Mouse (Mus musculus) adrenal gland, adult 18-20 months (tissue): ENCODE data around the gene Dgcr8. TPM values are rescaled to one million over a fixed set of nuclear protein-coding genes. Genes with fewer than 3 reads are reported as not detected.

ENCODE experiments used
- DNase-seq, 2 experiments: peaks; one replicate each; pipeline ENCODE4 v3.0.0; 2021 to 2022; ENCODE audit warnings: low spot score in 2 of 2
- total RNA-seq, 2 experiments: library from RNA; stranded (reverse); gene quantifications; 1 replicate in 1 of 2; 2 replicates in 1 of 2; pipeline ENCODE4 v1.2.3; 2021

Dgcr8 gene
- total RNA-seq, 2 experiments from 2014 or later: 19.4 to 27.3 TPM

DNA sequence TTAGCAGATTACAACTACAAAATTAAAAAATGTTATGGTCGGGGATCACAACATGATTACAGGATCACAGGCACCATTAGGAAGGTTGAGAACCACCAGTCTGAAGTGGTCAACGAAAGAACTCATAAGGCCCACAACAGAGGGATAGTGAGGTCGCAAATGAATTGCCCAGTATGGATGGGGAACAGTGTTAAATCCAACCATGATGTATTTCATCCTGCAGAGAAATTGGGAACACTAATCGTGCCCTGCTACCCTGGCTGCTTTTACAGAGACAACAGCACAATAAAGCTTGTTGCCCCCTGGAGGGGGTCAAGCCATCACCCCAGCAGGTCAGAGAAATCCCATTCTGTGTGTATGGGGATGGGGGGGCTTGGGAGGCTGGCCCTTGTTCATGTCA lies 38.8 kb downstream of the Dgcr8 start:
- no peak for DNase-seq

DNA sequence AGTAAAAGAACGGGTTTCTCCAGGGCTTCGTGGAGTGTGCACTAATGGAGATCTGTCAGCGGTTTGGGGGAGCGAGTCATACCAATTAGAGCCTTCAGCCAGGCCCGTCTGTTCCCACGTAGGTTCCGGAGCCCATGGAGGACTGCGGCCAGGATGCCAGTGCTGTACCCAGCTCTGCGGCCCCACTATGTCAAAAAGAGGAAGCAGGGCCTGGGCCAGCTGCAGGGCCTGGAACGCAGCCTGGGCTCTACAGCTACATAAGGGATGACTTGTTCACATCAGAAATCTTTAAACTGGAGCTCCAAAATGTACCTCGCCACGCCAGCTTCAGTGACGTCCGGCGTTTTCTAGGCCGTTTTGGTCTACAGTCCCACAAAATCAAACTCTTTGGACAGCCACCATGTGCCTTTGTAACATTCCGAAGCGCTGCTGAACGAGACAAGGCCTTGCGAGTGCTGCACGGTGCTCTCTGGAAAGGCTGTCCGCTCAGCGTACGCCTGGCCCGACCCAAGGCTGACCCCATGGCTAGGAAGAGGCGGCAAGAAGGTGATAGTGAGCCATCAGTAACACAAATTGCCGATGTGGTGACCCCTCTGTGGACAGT lies 39.6 kb downstream of the Dgcr8 start:
- DNase-seq: peak; percentile 48 to 49

DNA sequence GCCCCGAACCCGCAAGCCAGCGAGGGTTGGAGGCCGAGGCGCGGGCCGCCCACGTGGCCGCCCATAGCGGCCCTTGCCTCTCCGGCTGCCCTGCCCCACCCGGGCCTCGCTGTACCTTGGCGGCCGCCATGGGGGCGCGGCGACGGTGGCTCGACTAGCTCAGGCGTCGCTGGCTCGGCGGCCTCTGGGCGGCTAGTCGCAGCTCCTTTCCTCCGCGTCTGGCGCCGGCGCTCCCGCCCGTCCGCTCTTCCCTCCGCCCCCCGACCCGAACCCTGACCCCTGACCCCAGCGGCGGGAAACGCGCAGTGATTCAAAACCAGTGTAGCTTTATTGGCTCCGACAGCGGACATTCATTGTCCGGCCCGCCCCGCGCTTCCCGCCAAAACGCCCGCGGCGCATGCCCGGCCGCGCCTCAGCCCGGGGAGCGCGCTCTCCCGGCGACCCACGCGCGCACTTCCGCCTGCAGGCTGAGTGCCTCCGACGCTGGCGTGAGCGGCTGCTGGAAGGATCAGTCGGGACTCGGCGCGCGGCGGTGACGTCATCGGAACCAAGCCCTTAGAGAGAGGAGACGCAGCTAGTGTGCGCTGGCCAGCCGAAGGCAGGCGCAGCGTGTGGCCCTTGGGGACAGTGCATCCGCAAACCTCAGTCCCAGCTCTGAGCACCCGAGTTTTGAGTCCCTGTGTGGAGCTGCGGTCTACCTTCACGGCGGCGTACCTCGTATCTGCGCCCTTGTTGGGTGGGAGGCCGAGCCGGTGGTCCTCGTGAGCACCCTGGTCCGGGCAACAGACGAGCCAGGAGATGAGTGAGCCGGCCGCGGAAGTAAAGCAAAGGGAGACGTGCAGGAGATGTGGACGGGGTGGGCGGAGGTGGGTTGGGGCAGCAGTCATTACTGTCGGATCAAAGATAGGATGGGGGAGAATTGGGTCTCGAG lies 40.3 kb downstream of the Dgcr8 start, which contains the start of the genes Trmt2a and Ranbp1:
Gene Trmt2a (plus strand): TSS at position 247 of the 931 bp plus-strand sequence.
Gene Ranbp1 (minus strand): TSS at position 300 of the 931 bp plus-strand sequence.
- peak; percentile 99 for DNase-seq

DNA sequence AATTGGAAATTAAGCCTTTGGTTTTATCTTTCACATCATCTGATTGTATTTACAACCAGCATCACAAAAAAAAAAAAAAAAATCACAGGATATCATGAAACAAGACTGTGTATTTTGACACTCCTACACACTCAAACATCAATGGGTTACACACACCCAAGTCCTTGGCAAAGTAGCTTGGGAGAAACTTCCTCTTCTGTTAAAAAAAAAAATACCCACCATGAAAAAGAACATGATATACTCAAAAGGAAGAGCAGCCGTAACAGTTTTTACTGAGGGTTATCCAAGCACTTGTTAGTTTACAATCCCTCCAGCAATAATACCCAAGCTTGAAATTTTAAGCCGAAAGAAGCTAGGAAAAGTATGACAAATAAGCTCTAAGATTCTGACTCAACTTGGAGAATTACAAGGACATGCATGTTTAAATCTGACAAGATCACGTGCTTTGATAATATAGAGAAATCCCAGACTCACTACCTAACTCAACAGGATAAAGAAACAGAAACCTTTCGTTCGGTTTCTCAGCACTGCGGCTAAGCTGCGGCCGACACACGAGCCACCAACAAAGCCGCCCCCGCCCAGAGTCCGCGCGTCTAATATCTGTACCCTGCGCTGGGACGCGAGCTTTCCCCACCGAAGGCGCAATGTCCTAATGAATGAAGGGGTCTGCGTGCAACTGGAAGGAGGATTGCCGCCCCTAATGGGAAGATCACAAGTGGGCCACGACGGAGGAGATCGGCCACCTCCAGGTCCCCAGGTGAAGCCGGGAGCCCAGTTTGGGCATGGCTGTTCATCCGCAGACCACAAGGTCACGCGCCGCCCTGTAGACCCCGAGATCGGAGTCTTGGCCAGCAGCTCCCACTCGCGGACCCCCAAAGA lies 41.3 kb downstream of the Dgcr8 start:
- DNase-seq: peak in 1 of 2 experiments; percentile 52

DNA sequence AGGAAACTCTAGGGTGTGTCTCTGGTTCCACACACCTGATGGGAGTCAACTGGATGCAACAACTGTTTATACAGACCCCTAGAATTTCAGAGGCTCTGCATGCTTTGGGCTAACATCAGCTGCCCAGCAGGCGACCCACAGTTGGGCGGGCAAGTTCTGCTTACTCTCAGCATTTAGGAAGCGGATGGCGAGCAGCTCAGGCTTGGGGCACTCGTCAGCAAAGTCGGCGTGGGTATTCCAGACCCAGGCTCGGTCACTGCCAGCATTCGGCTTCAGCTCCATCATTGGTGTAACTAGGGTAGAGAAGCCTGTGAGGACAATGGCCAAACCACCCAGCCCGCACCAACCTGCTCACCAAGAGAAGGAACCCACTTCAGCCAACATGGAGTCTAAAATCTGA lies 47.5 kb downstream of the Dgcr8 start:
- DNase-seq: no peak

DNA sequence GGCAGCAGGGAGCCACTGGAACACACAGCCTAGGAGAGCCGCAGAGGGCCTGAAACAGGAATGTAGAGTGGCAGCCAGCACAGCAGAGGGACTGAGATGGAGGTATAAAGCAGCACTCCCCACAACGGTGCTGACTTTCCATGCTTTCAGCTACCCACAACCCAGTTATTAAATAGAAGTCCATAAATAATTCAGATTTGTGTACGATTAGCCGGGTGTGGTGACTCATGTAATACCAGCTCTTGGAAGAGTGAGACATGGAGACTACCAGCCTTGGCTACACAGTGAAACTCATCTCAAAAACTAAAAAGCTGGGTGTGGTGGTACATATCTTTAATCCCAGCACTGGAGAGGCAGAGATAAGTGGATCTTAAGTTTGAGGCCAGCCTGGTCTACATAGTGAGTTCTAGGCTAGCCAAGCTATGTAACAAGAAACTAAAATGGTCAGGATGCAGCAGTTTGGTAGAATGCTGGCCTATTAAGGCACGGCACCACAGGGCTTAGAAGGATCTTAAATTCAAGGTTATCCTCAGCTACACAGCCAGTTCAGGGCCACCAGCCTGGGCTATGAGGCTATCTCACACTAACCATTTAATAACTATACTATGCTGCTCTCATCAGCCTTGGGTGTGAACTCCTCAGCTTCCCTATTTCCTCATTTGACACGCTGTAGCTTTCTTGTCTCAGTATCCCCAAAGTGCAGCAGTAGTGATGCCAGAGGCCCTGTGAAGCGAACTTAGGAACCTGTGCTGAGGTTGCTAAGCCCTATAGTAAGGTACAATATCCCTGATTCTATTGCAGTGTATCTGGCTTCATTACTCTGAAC lies 52.2 kb downstream of the Dgcr8 start:
- DNase-seq: no peak

DNA sequence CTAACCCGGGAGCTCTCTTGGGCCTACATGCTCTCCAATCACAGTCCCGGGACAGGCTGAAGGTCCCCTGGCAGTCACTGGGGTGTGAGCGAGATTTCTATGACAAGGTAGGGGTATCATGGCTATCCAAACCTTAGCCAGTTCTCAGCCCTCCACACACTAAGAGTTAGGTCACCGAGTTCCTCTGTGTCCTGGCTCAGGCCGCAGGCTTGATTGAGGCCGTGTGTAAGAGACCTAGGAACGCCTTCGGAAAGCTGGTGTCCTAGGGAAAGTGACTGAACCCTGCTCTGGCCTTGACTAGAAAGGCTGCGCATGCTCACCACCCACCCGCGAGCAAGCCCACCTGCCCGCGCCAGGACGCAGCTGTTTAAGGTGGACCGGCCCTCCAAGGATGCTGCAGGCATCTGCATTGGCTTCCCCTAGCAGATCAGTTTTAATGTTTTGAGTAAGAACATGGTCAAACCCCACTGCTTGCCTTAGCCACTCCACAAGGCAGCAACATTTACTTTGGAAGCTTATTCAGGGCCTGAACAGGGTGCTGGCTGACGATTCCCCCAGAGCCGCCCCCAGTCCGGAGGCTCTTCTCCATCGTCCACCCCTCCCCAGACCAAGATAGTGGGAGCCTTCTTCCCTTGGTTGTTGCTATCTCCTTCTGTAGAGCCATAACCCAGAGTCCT lies 53.5 kb downstream of the Dgcr8 start:
- DNase-seq: peak; percentile 58 to 66

DNA sequence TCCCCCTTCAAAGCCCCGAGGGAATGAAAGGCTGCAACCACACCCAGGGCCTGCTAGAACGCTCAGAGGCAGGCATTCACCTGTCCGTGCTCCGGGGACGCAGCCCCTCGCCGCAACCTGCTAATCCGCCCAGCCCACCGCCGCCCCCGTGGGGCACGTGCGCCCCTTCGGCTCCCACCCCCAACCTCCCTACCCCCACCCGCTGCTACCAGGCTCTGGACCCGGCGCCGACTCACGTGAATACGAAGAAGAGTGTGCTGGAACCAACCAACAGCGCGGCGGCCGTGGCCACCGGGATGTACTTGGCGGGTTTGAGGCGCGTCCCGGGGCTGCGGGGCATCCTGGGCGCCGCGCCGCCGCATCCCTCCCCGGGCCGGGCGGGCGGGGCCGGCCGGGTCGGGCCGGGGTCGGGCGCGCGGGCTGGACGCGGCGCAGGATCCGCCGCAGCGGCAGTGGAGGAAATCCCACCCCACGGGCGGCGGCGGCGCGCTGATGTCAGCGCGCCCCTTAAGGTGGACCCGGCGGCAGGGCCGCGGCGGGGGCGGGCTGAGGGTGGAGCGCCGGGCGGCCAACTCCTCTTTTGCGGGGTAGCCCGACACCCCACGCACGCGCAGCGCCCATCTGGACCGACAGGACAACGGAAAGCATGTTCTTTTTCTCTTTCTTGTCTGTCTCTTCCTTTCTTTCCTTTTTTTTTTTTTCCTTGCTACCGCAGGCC lies 54.2 kb downstream of the Dgcr8 start, which contains the start of gene Zdhhc8:
Gene Zdhhc8 (minus strand): TSS at position 466 of the 718 bp plus-strand sequence.
- DNase-seq: peak; percentile 77 to 81

DNA sequence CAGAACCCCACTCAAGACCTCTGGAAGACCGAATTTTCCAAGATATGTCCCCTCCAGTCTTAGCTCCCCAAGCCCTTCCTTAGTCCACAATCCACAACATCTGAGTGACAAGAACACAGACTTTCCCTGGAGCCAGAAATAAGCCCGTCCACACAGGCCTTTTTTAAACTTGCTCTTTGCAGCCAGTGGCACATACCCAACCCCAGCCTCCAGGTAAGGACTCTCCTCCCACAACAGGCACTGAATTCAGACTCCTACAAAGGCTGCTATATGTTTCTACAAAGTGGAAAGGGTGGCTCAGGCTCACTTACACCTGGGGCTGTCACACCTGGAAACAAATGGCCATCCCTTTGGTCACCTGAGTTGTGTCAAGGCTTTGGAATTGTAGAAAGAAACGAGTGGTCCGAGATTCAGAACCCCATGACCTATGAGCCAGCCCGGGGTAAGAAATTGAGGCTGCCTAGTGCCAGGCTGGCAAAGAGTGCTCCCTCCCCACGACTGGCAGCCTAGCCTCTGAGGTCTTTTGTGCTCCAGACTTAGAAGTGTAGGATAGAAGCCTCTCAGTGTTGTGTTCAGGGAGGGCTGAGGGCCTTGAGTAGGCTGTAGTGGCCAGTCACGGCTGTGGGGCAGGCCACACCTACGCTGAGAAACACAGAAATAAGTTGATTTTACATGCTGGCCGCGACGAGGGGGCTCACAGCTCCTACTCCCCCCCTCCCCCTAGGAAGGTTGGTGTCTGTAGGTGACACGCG lies 55.0 kb downstream of the Dgcr8 start:
- no peak for DNase-seq

DNA sequence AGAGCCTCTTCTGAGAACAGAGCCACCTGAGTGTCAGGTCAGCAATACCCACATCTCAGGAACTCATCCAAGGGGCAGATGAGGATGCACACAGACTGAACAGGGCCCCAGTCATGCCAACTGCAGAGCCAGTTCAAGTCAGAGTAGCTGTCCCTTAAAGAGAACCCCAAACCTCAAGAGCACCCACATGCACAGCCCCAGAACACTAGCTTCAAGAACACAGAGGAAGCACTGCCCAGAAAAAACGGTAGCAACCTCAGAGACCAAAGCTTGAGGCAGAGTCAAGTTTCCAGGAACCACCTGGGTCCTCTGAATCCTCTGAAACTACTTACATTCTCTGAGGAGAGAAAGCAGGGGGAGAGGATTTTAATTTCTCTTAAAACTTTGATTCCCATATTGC lies 55.6 kb downstream of the Dgcr8 start:
- no peak for DNase-seq

DNA sequence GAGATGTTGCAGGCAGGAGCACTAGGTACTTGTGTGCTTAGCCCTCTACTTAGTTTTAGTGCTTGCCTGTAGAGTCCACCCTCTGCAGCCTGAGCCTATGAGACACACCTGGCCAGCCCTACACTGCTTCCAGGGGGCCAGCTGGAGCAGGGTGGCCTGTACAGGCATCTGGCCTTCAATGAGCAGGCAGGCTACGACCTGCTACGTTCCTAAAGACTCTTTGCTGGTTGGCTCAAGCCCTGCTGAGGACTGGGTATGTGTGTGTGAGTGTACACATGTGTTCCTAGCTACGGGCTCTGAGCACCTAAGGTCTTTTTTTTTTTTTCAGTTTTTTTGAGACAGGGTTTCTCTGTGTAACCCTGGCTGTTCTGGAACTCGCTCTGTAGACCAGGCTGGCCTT lies 57.6 kb downstream of the Dgcr8 start:
- DNase-seq: no peak

DNA sequence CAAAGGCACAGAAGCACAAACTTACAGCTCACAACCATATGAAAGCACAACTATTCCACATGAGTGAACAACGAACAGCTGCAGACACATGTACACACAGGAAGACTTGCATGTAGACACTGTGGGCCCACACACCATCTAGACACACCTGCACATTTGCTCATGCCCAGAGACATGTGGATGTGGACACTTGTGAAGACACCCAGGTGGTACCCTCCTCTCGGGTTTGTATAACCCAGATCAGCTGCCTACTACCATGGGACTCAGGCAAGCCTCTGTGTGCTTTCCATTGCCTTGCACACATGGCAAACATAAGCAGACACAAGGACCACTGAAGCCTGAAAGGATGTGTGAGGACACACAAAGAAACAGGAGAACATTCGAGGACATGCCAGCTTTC lies 58.0 kb downstream of the Dgcr8 start:
- no peak for DNase-seq

DNA sequence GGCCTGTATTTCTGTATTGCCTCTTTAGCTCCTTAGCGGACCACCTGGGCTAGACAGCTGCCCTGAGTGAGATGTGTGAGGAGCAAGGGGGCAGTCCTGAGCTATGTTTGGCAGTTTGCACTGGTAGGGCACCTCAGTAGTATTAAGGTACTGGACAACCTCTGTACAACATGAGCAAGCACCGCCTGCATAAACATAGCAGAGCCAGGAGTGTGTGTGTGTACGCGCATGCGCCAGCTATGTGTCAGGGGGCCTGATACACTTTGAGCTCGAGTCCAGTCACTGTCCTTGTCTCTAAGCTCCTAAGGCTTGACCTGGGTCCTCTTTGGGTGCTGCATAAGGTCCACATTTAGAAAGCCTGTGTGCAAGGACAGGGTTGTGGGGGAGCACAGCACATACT lies 58.4 kb downstream of the Dgcr8 start:
- DNase-seq: no peak

DNA sequence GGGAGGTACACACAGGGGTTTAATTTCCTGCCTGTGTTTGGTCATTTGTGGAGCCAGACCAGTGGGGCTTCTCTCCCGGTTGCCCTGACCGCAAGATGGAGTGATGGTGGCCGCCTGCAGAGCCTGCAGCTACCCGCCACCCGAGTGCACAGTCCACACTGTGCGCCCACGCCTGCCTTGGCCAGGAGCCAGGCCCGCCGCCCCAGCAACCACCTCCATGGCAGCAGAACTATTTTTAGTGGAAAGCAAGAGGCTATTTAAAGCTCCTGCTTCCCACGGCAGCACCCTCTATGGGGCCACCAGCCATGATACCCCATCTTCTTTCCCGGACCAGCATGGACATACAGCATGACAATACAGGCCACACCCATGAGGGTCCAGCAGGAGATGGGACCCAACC lies 59.4 kb downstream of the Dgcr8 start:
- DNase-seq: peak; percentile 42 to 48

DNA sequence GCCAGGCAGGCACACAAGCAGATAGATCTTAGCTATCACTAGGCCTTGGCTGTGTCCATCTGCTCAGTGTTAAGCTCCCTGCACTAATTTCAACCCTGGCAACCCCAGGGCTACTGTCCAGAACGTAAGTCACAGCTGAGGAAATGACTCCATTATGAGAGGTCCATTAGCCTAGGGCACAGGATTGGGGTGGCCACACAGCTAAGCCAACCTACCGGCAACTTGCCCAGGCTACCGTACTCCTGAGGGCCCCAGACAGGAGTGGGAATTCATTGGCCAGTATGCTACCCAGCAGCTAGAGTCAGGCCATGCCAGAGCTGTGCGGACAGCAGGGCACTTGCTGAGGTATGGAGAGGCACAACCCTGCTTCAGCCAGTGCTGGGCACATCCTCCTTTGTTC lies 60.2 kb downstream of the Dgcr8 start:
- DNase-seq: no peak

DNA sequence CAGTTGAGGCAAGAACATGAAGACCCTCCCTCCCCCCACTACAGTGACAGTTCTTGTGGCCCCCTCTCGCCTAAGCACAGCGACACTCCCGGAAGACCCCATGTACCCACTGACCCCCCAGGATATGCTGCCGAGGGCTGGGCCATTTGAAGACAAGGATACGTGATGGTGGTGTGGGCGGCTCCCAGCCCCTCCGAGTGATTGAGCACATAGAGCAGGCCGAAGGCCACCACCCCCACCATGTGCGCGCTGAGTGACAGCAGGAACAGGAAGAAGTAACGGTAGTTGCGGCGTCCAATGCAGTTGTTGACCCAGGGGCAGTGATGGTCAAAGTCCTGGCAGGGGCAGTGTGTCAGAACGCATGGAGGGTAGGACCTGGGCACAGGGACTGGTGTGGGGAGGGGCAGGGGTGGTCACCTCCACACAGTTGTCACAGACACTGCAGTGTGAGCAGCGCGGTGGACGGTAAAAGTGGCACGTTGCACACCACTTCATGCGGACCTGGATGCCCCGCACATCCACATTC lies 61.1 kb downstream of the Dgcr8 start:
- no peak for DNase-seq

DNA sequence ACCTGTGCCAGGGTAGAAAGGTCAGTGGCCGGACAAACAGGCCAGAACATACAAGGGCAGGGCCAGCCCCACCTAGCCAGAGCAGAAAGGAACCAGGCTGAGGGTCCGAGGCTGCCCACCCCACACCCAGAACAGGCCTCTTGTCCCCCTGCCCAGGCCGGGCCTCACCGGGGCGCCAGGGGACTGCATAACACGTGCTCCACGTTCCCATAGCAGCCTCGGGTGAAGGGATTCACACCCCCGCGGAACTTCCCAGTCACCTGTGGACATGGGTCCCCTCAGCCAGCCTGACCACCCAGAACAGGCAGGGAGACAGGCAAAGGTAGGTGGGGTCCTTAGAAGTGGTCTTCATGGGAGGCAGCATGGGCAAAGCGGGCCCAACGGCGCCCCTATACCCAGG lies 61.9 kb downstream of the Dgcr8 start:
- no peak for DNase-seq

DNA sequence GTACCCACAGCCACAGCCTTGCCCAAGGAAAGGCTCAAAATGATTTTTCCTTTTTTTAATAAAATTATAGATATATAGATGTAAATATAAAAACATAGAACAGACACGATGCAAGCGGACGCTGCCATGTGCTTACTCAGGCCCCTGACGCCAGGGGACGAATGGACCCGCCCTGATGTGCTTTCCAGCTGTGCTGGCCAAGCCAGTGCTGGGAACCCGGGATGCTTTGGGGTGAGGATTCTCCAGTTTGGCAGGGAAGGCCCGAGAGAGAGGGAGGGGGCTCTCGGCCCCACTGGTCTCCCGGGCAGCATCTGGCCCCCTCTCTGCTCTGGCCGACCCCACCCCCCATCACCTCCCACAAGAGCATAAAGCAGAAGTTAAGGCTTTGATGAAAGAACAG lies 66.9 kb downstream of the Dgcr8 start:
- no peak for DNase-seq
